12 mouse cellular contexts compared by ENCODE assay signal in genomic region chr11:76478676-76479655, GRCm38 (mm10).
A peak's percentile ranks its signal among the peaks of the same experiment; 100 is the strongest.
DNase-seq lines count a peak whose midpoint lies in the region; ATAC-seq and TF ChIP-seq lines count a peak whose summit lies in the region.
"Had no signal": no experiment of that assay in that cellular context is flagged by ENCODE, and none has a peak within 500 bp of the region (broad histone marks: within the 10 kb centered on the region; RNA-seq: fewer than 3 reads in every experiment).

No protein-coding gene starts in this region.

- H3K36me3 ChIP-seq in intestine, postnatal 0 days (ENCODE audit: control insufficient read depth, insufficient read depth), result peaks cover 33% of the 10 kb centered on the region

- WGBS in intestine, postnatal 0 days, result 71% methylated on average over 13 of the region's 13 CpGs

- intact Hi-C loops in gastrocnemius, postnatal 36 days (cut with DNase I), result no loop called here

- peak overlapping the region; percentile 31 for H3K4me3 ChIP-seq in bone marrow macrophage, adult 2 months (ENCODE audit: insufficient read depth, low read length)
- no peak overlapping the region for H3K4me3 ChIP-seq in intestine, postnatal 0 days (ENCODE audit: low read depth, low read length)
- H3K4me3 ChIP-seq: embryonic facial prominence, embryonic 12.5 days; gastrocnemius, adult 2 months; hindbrain, embryonic 15.5 days; midbrain, embryonic 12.5 days had no signal

- peak overlapping the region; percentile 87 for H3K27ac ChIP-seq in bone marrow macrophage, adult 2 months (ENCODE audit: insufficient read depth, low read depth, low read length)
- peak overlapping the region; percentile 76 for H3K27ac ChIP-seq in intestine, postnatal 0 days (ENCODE audit: low read depth, low read length)
- H3K27ac ChIP-seq: embryonic facial prominence, embryonic 12.5 days; gastrocnemius, adult 2 months; hindbrain, embryonic 15.5 days; midbrain, embryonic 12.5 days had no signal

- ATAC-seq in intestine, postnatal 0 days, result no peak

- no peaks in the 10 kb centered on the region for H3K27me3 ChIP-seq in intestine, postnatal 0 days (replicated peaks; ENCODE audit: control insufficient read depth, insufficient read depth, low read length)
- H3K27me3 ChIP-seq: embryonic facial prominence, embryonic 12.5 days; hindbrain, embryonic 15.5 days; midbrain, embryonic 12.5 days; Patski had no signal

- H3K9me3 ChIP-seq in intestine, postnatal 0 days (ENCODE audit: control insufficient read depth), result no peaks in the 10 kb centered on the region
- H3K9me3 ChIP-seq: embryonic facial prominence, embryonic 12.5 days; hindbrain, embryonic 15.5 days; midbrain, embryonic 12.5 days had no signal

- H3K4me2 ChIP-seq in intestine, postnatal 0 days (replicated peaks; ENCODE audit: low read depth), result peak overlapping the region; percentile 44; the same call in 1 of the 2 replicates
- H3K4me2 ChIP-seq: embryonic facial prominence, embryonic 12.5 days; hindbrain, embryonic 15.5 days; midbrain, embryonic 12.5 days had no signal

- H3K4me1 ChIP-seq in bone marrow macrophage, adult 2 months (ENCODE audit: control insufficient read depth, insufficient read depth, low read length), result peaks cover 62% of the 10 kb centered on the region
- H3K4me1 ChIP-seq in intestine, postnatal 0 days (replicated peaks; ENCODE audit: control insufficient read depth, insufficient read depth, low read length), result peaks cover 32% of the 10 kb centered on the region

- no peak for TF ChIP-seq CTCF in bone marrow macrophage, adult 2 months (IDR thresholded peaks at IDR 0.05; ENCODE audit: low read depth, low read length)
- no peak for TF ChIP-seq CTCF in intestine, postnatal 0 days (IDR thresholded peaks at IDR 0.05; ENCODE audit: low read depth)

- TF ChIP-seq POLR2A in bone marrow macrophage, adult 2 months (IDR thresholded peaks at IDR 0.05; ENCODE audit: borderline replicate concordance, low read depth, low read length), result no peak

- H3K9ac ChIP-seq in intestine, postnatal 0 days (ENCODE audit: low read depth, low read length), result 0 out of 2 replicates have a peak overlapping the region, but pooled peaks have one; percentile 17
- H3K9ac ChIP-seq: embryonic facial prominence, embryonic 12.5 days; hindbrain, embryonic 15.5 days; midbrain, embryonic 12.5 days had no signal

- peak; percentile 30 to 31 for DNase-seq in spleen, adult 18-20 months
- DNase-seq in spleen, postnatal 14 days (ENCODE audit: low spot score in 2 of 2), result no peak
- DNase-seq in spleen, postnatal 36 days (ENCODE audit: low spot score in 2 of 2), result peak; percentile 43 to 55
- no peak for DNase-seq in gastrocnemius, postnatal 36 days
- no peak for DNase-seq in frontal cortex, adult 2 months (ENCODE audit: extremely low spot score in 1 of 2, low spot score in 1 of 2)
- DNase-seq: gastrocnemius, adult 2 months had no signal

Comparison
In these comparisons a context has a peak if more than half of its experiments do, and no peak if none do; other contexts are left out.
1. DNase-seq: peak in spleen, adult 18-20 months (2 of 2) and spleen, postnatal 36 days (2 of 2); none in spleen, postnatal 14 days (0 of 2), gastrocnemius, postnatal 36 days (0 of 2) and frontal cortex, adult 2 months (0 of 2).